Comparison of ENCODE assay signal across 9 mouse cellular contexts in genomic region chr3:38232111-38233076, GRCm38 (mm10).
DNase-seq lines count a peak whose midpoint lies in the region; ATAC-seq lines count a peak whose summit lies in the region.
"Had no signal": no experiment of that assay in that cellular context is flagged by ENCODE, and none has a peak within 500 bp of the region (broad histone marks: within the 10 kb centered on the region; RNA-seq: fewer than 3 reads in every experiment).

No protein-coding gene starts in this region.

- no peaks in the 10 kb centered on the region for H3K9me3 ChIP-seq in embryonic facial prominence, embryonic 10.5 days
- no peaks in the 10 kb centered on the region for H3K9me3 ChIP-seq in kidney, embryonic 16.5 days (ENCODE audit: low read length)
- H3K9me3 ChIP-seq in midbrain, embryonic 14.5 days (ENCODE audit: control insufficient read depth, low read length): no peaks in the 10 kb centered on the region

- H3K4me3 ChIP-seq in embryonic facial prominence, embryonic 10.5 days: no peak overlapping the region
- H3K4me3 ChIP-seq in kidney, embryonic 16.5 days (ENCODE audit: low read length): no peak overlapping the region
- H3K4me3 ChIP-seq in midbrain, embryonic 14.5 days (replicated peaks; ENCODE audit: low read depth, low read length): no peak overlapping the region

- H3K9ac ChIP-seq in kidney, embryonic 16.5 days (replicated peaks; ENCODE audit: low read length): no peak overlapping the region; the same call in 1 of the 2 replicates
- 0 out of 2 replicates have a peak overlapping the region, but pooled peaks have one; percentile 10 for H3K9ac ChIP-seq in midbrain, embryonic 14.5 days (replicated peaks; ENCODE audit: low read length)

- peak; percentile 94 for ATAC-seq in kidney, embryonic 16.5 days (ENCODE audit: low FRiP score, low TSS enrichment)
- peak; percentile 85 for ATAC-seq in midbrain, embryonic 14.5 days (ENCODE audit: low FRiP score, low TSS enrichment)

- peaks cover 34% of the 10 kb centered on the region for H3K4me1 ChIP-seq in embryonic facial prominence, embryonic 10.5 days
- H3K4me1 ChIP-seq in kidney, embryonic 16.5 days (ENCODE audit: insufficient read depth, low read length): peaks cover 14% of the 10 kb centered on the region
- peaks cover 15% of the 10 kb centered on the region for H3K4me1 ChIP-seq in midbrain, embryonic 14.5 days (ENCODE audit: control insufficient read depth, insufficient read depth, low read length)

- peak; percentile 10 for DNase-seq in cerebellum, adult 11-12 months
- DNase-seq in cerebellum, adult 8-10 months: no peak
- DNase-seq in embryonic facial prominence, embryonic 10.5 days (ENCODE audit: low spot score): peak; percentile 80
- peak; percentile 86 to 88 for DNase-seq in heart, adult 9 months (ENCODE audit: low spot score in 2 of 2)
- DNase-seq in midbrain, embryonic 14.5 days: peak; percentile 83
- no peak for DNase-seq in left cerebral cortex, adult 18-20 months (ENCODE audit: low spot score in 2 of 2)
- no peak for DNase-seq in B cell, adult 2 months

- 0 out of 2 replicates have a peak overlapping the region, but pooled peaks have one; percentile 26 for H3K4me2 ChIP-seq in kidney, embryonic 16.5 days (replicated peaks; ENCODE audit: low read depth, low read length)
- peak overlapping the region; percentile 36 for H3K4me2 ChIP-seq in midbrain, embryonic 14.5 days (ENCODE audit: low read length)

- H3K27ac ChIP-seq in embryonic facial prominence, embryonic 10.5 days (replicated peaks): peak overlapping the region; percentile 70
- peak overlapping the region; percentile 39; the same call in 1 of the 2 replicates for H3K27ac ChIP-seq in kidney, embryonic 16.5 days (ENCODE audit: low read length)
- H3K27ac ChIP-seq in midbrain, embryonic 14.5 days (replicated peaks; ENCODE audit: low read depth, low read length): peak overlapping the region; percentile 58

- no peaks in the 10 kb centered on the region for H3K36me3 ChIP-seq in embryonic facial prominence, embryonic 10.5 days (replicated peaks)
- no peaks in the 10 kb centered on the region for H3K36me3 ChIP-seq in kidney, embryonic 16.5 days (ENCODE audit: insufficient read depth, low read length)
- no peaks in the 10 kb centered on the region for H3K36me3 ChIP-seq in midbrain, embryonic 14.5 days (ENCODE audit: control insufficient read depth, insufficient read depth, low read length)

- no peaks in the 10 kb centered on the region for H3K27me3 ChIP-seq in embryonic facial prominence, embryonic 10.5 days (replicated peaks; ENCODE audit: low read depth, poor library complexity, severe bottlenecking)
- no peaks in the 10 kb centered on the region for H3K27me3 ChIP-seq in kidney, embryonic 16.5 days (ENCODE audit: insufficient read depth, low read length)
- no peaks in the 10 kb centered on the region for H3K27me3 ChIP-seq in midbrain, embryonic 14.5 days (ENCODE audit: control insufficient read depth, insufficient read depth, low read length)
- H3K27me3 ChIP-seq: CH12.LX had no signal

- WGBS in embryonic facial prominence, embryonic 10.5 days: 49% methylated on average over 15 of the region's 15 CpGs
- WGBS in kidney, embryonic 16.5 days: 44% methylated on average over 14 of the region's 15 CpGs
- 31% methylated on average over 15 of the region's 15 CpGs for WGBS in midbrain, embryonic 14.5 days

Comparison
In these comparisons a context has a peak if more than half of its experiments do, and no peak if none do; other contexts are left out.
1. DNase-seq: peak in cerebellum, adult 11-12 months (single experiment), embryonic facial prominence, embryonic 10.5 days (single experiment), heart, adult 9 months (2 of 2) and midbrain, embryonic 14.5 days (single experiment); none in cerebellum, adult 8-10 months (single experiment), left cerebral cortex, adult 18-20 months (0 of 2) and B cell, adult 2 months (0 of 2).
2. Peak in every context shown above with its lines, with median percentiles within 50 percentile points of each other: H3K27ac ChIP-seq.